Mouse (Mus musculus): ENCODE results near the gene Tmem260.
A peak's percentile ranks its signal among the peaks of the same experiment; 100 is the strongest.
"Not testable (repeated sequence)": the region's sequence is repeated elsewhere in the genome, so short reads cannot be mapped to it uniquely, and the experiment has no call there.

The Tmem260 gene

DNA sequence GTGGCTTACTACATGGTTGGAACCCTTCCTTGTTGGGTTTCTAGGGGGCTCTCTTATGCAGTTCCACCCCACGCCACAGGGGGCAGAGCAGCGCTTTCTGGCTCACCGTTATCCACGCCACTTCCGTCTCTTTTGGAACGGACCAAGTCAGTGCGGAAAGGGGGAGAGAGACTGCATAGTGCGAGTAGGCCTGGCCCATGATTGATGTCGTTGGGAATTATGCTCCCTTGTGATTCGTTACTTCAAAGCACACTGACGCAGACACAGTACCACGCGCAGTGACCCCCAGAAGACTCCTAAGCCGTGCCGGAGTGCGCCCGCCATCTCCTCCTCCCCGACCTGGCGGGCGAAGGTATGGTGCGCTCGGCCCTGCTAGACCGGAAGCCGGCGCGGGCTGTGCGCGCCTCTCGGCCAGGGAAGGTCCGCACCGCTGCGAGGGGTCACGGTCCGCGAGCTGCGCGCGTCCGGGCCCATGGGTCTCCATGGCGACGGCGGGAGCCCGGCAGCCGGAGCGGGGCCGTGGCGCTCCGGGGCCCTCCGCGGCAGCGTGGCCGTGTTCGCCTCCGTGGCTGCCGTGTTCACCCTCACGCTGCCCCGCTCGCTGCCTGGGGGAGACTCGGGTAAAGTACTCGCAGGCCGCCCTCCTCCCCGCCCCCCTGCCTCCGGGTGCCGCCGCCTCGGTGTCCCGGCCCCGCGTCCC, at the start of gene Tmem260:
Gene Tmem260 (plus strand): TSS at position 141 of the 700 bp plus-strand sequence.
- peak; percentile 93 for DNase-seq

DNA sequence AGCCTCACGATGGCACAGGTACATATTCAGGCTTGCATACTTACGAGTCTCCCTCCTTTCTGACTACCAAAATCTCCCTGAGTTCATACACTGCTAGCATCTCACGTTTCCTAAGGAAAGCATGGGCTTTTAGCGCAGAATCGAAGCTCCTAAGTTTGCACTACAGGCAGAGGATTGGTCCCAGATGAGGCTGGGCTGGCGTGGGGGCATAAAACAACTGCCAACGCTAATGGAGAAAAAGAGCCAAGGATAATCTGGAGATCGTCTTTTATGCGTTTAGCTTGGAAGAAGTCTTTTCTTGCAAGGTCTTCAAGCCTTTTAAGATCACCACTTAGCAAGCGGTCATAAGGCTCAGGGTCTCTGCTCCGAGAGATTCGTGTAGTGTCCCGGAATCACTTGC, 39.8 kb upstream of the Tmem260 start:
- no peak for DNase-seq

DNA sequence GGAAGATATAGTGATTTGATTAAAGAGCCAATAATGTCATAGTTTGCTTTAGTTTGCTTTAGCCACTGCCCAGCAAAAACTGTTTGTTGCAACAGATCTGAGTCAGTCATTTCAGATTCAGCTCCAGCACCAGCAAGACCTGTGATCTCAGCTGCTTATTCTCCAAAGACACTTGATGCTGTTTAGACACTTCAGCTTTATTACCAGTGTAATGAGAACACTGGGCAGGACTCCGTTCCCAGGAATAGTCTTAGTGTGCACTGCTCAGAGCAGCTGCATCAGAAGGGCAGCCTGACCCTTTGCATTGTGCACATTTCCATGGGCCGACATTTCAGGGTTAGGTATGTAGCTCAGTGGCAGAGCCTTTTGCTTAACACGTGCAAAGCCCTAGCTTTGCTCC, 28.9 kb upstream of the Tmem260 start:
- DNase-seq, result no peak

GRCm38 (mm10) chr14:48418264-48418663, 27.7 kb upstream of the Tmem260 start:
- DNase-seq, result no peak

GRCm38 (mm10) chr14:48418672-48419071, 27.3 kb upstream of the Tmem260 start:
- no peak for DNase-seq

DNA sequence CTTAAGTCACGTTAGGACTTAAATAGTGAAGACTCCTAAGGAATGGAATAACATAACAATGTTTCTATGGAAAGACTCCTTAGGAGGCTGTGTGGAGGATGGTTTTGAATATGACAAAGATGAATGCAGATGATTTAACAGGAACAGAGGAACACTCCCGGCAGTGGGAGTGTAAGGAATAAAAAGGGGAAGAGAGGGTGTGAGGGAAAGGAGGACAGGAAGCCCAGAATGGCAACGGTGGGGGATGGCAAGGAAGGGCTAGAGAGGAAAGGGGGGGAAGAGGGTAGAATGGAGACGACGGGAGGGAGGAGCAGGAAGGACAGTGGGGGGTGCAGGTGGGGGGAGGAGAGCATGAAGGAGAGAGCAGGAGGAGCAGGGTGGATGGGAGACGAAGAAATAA, 24.4 kb upstream of the Tmem260 start:
- no peak for DNase-seq

DNA sequence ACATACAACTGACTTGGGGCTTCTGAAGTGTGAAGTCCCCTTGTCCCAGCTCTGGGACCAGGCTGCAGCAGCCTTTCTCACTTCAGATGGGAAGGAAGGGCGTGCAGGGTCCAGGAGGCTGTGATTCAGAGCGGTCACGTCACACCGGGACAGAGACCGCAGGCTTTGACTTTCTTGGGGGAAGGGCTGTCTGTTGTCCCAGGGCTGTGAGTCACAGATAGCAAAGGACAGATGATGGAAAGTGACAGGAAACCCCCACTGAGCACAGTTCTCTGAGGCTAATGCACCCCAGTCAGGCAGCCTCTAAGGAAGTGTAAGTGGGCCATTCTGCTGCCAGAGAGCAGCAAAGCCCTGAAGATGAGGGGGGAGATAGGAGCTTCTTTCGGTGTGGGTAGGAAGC, 23.9 kb upstream of the Tmem260 start:
- peak; percentile 12 for DNase-seq

- no peak for DNase-seq
Measured at GRCm38 (mm10) chr14:48422436-48422835, 23.5 kb upstream of the Tmem260 start.

- DNase-seq, result no peak
Measured at GRCm38 (mm10) chr14:48422901-48423300, 23.0 kb upstream of the Tmem260 start.

DNA sequence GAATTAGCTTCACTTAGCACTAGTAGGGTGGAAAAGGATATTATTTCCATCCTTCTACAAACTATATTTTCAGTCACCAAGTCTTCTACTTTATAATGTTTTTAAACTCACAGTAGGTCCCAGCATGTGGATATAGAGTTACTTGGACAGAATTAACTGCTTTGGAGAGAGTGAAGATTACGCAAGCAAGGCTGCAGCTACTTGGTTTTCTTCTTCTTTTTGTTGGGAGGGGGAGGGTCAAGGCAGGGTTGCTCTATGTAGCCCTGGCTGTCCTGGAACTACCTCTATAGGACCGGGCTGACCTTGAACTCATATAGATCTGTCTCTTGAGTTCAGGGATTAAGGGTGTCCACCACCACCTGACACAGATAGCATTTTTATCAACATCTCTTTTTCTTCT, 13.9 kb upstream of the Tmem260 start:
- DNase-seq, result no peak

DNA sequence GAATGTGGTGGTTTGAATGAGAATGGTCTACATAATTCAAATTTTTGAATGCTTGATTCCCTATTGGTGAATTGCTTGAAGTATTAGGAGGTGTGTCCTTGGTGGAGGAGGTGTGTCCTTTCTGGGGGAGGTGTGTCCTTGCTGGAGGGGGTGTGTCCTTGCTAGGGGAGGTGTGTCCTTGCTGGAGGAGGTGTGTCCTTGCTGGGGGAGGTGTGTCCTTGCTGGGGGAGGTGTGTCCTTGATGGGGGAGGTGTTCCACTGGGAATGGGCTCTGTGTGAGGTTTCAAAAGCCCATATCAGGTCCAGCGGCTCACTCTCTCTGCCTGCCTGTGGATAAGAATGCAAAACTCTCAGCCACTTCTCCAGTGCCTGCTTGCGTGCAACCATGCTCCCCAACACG, 2.1 kb upstream of the Tmem260 start:
- no peak for DNase-seq

DNA sequence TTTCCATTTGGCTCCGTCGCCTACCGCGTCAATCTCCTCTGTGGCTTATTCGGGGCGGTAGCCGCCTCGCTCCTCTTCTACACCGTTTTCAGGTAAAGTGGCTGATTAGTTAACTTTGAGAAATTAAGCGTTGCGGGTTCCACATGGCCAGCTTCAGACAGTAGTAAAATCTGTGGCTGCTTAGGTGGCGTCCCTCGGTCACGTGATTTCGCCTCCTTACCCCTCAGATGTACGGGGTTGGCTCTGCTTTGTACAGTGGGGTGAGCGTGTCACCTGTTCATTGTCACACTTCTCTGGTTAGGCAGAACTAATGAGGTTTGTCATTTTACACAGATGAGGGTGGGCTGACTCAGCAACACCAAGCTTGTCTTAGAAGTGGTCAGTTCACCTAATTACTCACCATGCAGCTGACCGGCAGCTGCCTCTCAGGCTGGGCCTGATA, 6.1 kb downstream of the Tmem260 start:
- no peak for DNase-seq

- no peak for DNase-seq
Measured at GRCm38 (mm10) chr14:48453411-48453810, 7.5 kb downstream of the Tmem260 start.

DNA sequence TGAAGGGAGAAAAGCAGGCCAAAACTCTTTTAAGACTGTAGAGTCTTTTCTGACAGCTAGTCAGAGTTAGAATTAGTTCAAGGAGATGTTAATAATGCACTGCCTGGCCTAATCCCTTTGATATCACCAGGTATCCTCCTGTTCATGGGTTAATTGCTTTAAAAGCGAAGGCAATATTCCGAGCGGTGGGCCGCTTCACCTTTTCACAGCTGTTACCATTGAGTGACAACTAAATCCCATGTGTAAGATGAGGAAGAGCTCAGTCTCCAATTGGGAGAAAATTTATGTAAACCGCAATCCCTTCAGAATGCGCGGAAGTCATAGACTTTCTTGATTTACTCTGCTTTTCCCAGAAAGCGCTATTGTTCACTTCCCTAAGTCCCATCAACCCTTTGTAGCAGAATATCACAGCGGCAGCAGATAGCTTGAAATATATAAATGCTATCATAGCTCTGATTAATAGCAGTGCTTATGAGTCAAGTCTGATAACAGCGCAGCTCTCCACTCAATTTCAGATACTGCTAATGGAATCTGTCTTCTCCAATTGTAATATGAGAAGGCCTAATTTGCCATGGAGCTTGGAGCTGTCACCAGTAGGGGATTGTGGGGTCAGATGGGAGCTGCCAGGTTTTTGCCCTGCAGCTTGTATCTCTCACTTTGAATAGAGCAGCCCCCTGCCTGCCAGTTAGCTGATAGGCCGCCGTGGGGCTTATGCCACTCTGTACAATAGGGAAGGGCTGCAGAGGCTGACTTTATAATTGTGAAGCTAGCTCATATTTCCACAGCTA, 10.6 kb downstream of the Tmem260 start:
- no peak for DNase-seq

- no peak for DNase-seq
Measured at GRCm38 (mm10) chr14:48457288-48457938, 11.5 kb downstream of the Tmem260 start.

GRCm38 (mm10) chr14:48458901-48459300, 13.0 kb downstream of the Tmem260 start:
- no peak for DNase-seq

GRCm38 (mm10) chr14:48468339-48468738, 22.4 kb downstream of the Tmem260 start:
- no peak for DNase-seq

DNA sequence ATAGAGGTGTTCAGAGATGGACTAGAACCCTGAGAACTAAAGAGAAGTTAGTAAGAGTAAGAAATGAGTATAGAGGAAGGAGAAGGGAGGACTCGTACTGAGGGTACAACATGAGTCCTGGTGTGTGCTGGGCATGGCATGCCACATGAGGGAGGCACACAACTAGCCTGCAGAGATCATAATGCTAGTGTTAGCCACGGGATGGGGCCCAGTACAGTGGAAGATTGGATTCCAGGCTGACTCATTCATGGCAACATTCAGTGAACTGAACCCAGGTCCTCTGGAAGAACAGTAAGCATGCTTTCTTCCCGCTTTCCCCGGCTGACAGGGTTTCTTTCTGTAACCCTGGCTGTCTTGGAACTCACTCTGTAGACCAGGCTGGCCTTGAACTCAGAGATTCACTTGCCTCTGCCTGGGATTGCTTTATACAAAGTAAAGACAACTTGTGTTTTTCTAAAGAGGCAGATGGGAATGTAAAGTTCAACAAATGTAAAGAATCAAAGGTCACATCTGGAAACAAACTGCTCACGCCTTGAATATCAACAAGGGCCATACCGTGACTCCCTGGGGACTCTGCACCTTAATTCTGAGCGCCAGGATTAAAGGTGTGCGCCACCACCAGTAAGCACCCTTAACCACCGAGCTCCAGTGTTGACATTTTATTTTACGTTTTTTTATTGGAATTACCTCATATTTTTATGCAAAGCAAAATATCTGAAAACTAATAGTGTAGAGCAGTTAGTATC, 25.0 kb downstream of the Tmem260 start:
- no peak for DNase-seq

- peak; percentile 76 for DNase-seq
Measured at GRCm38 (mm10) chr14:48472179-48472578, 26.3 kb downstream of the Tmem260 start.

DNA sequence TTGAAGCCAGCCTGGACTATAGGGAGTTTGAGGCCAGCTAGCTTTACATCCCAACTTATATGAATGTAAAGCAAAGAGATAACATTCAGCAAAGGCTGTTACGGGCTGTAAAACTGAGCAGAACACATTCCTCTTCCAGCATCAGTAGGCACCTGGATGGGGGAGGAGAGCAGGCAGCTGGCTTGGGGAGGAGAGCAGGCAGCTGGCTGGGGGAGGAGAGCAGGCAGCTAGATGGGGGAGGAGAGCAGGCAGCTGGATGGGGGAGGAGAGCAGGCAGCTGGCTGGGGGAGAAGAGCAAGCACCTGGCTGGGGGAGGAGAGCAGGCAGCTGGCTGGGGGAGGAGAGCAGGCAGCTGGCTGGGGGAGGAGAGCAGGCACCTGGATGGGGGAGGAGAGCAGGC, 29.4 kb downstream of the Tmem260 start:
- DNase-seq, result no peak

- not testable (repeated sequence) for DNase-seq
Measured at GRCm38 (mm10) chr14:48475834-48476233, 29.9 kb downstream of the Tmem260 start.

- DNase-seq, result no peak
Measured at GRCm38 (mm10) chr14:48476278-48476677, 30.4 kb downstream of the Tmem260 start.

GRCm38 (mm10) chr14:48481591-48481990, 35.7 kb downstream of the Tmem260 start:
- DNase-seq, result no peak

All from layer of hippocampus, adult 9-11 months (tissue).